Mouse (Mus musculus) megakaryocyte, embryonic 14.5 days (primary cell): ENCODE results near the gene Cdkl5. TPM values are rescaled to one million over a fixed set of nuclear protein-coding genes. Genes with fewer than 3 reads are reported as not detected.
A peak's percentile ranks its signal among the peaks of the same experiment; 100 is the strongest.

Experiments
- H3K27me3 ChIP-seq: replicated peaks from 2 replicates; pipeline ENCODE3; 2012; ENCODE audit warnings: inconsistent platforms
- H3K36me3 ChIP-seq: replicated peaks from 2 replicates; pipeline ENCODE3; 2012; ENCODE audit warnings: low read length, inconsistent platforms, mixed read lengths
- H3K4me1 ChIP-seq: 2 replicates; pipeline ENCODE4 v1.6.1; 2012; ENCODE audit warnings: inconsistent platforms
- H3K4me3 ChIP-seq: replicated peaks from 2 replicates; pipeline ENCODE3; 2012; ENCODE audit warnings: moderate library complexity, mild to moderate bottlenecking, inconsistent platforms
- H3K9me3 ChIP-seq: 2 replicates; pipeline ENCODE4 v1.6.1; 2012; ENCODE audit warnings: inconsistent platforms
- FLI1 ChIP-seq: IDR thresholded peaks from 2 replicates; pipeline ENCODE4 v1.6.1; 2012; ENCODE audit warnings: low read length, inconsistent platforms, mixed read lengths
- GATA1 ChIP-seq: IDR thresholded peaks from 3 replicates; pipeline ENCODE4 v1.6.1; 2012; ENCODE audit warnings: mixed read lengths, low read length, inconsistent platforms, borderline replicate concordance
- polyA plus RNA-seq: library from polyadenylated mRNA; stranded (reverse); fragments of >175 nt; gene quantifications from 2 replicates; pipeline ENCODE4 v1.2.3, GENCODE M21; 2012; ENCODE audit warnings: low replicate concordance; ENCODE audit not compliant: insufficient read depth

Cdkl5 gene
- not detected in 2 replicates for polyA plus RNA-seq

DNA sequence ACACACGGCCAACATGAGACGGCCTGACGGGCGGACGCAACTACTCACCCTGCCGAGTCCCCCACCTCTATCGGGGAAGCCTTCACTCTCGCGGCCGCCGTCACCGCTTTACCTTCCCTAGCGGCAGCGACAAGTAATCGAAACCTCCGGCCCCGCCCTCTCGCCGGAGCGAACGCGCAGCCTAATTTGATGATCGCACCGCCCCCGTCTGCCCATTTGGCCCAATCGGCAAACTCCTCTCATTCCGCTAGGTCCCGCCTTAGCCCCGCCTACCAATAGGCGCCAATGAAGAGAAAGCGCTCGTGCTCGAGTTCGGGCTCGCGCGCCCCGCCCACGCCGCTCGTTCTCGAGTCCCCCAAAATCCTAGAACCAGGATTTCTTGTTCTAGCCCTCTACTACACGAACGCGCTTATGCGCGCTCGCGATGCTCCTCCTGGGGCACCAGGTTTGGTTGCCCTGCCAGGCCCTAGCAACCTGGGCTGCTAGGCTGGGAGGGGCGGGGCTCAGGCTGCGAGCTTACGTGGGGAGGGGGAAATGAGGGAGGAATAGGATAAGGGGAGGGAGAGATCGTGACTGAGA lies at the start of gene Cdkl5:
Gene Cdkl5, minus strand, starts transcription at position 162 of the 579 bp plus-strand sequence.
- Histone ChIP-seq H3K27me3 (peaks cover 20% of the 10 kb centered on the region), H3K4me1 (no peaks in the 10 kb centered on the region), H3K4me3 (peak within 1 kb of the TSS; percentile 94), H3K9me3 (0 out of 2 replicates have a peak, but pooled peaks cover 4% of the 10 kb centered on the region), H3K36me3 (no peaks in the 10 kb centered on the region)
- TF ChIP-seq GATA1: no peak
- no peak for TF ChIP-seq FLI1

GRCm38 (mm10) chrX:161033235-161033803 lies 38.8 kb upstream of the Cdkl5 start:
- H3K4me1 ChIP-seq: no peaks in the 10 kb centered on the region
- TF ChIP-seq GATA1 (no peak), FLI1 (no peak)

GRCm38 (mm10) chrX:161032423-161032822 lies 37.9 kb upstream of the Cdkl5 start:
- no peak for TF ChIP-seq GATA1
- TF ChIP-seq FLI1: no peak
- H3K4me3 ChIP-seq: no peak overlapping the region
- peaks cover 8% of the 10 kb centered on the region for H3K27me3 ChIP-seq
- no peaks in the 10 kb centered on the region for H3K9me3 ChIP-seq
- H3K36me3 ChIP-seq: no peaks in the 10 kb centered on the region
- no peaks in the 10 kb centered on the region for H3K4me1 ChIP-seq

More at GRCm38 (mm10) chrX:161033235-161033803, 38.8 kb upstream of the Cdkl5 start:
- H3K9me3 ChIP-seq: no peaks in the 10 kb centered on the region
- peaks cover 8% of the 10 kb centered on the region for H3K27me3 ChIP-seq
- no peak overlapping the region for H3K4me3 ChIP-seq
- no peaks in the 10 kb centered on the region for H3K36me3 ChIP-seq

DNA sequence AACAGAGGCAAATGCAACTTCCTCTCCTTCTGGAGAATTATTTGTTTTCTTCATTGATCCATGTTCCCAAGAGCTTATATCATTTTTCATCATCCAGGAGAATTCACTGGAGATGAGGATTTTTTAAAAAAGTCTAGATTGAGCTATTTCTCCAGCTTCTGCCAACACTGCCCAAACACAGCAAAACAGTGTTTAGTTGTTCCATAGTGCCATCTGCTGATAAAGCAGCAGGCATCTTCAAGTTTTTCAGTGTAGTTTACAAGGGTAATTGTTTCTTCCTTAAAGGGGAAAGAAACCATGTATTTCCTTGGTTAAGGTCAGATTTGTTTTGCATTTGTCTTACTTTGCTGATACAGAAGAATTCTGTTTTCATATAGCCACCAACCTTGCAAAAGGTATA lies 35.7 kb upstream of the Cdkl5 start:
- Histone ChIP-seq H3K9me3 (no peaks in the 10 kb centered on the region), H3K4me1 (no peaks in the 10 kb centered on the region), H3K4me3 (no peak overlapping the region), H3K27me3 (peaks cover 9% of the 10 kb centered on the region), H3K36me3 (no peaks in the 10 kb centered on the region)
- no peak for TF ChIP-seq FLI1
- no peak for TF ChIP-seq GATA1

DNA sequence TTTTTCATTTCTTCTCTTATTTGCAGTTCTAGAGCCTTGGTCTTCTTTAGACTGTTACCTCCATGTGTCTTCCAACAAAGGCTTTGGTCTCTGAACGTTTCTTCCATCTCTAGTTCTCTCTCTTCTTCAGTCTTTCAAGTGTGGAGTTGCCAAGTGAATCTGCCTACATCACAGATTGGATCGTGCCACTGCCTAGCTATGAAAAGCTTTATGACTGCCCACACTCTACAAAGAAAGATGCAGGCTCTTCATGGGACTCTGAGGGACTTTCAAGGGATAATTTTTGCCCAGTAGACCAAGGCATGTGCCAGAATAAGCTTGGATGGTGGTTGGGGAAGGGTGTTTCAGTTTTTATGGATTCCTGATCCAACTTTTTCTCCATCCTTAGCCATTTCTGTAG lies 30.0 kb upstream of the Cdkl5 start:
- no peaks in the 10 kb centered on the region for H3K9me3 ChIP-seq
- peaks cover 11% of the 10 kb centered on the region for H3K27me3 ChIP-seq
- H3K4me1 ChIP-seq: no peaks in the 10 kb centered on the region
- no peaks in the 10 kb centered on the region for H3K36me3 ChIP-seq
- no peak overlapping the region for H3K4me3 ChIP-seq
- TF ChIP-seq FLI1 (no peak), GATA1 (no peak)

- no peak for TF ChIP-seq FLI1
- no peak for TF ChIP-seq GATA1
- Histone ChIP-seq H3K9me3 (no peaks in the 10 kb centered on the region), H3K27me3 (peaks cover 13% of the 10 kb centered on the region), H3K4me3 (no peak overlapping the region), H3K36me3 (no peaks in the 10 kb centered on the region), H3K4me1 (no peaks in the 10 kb centered on the region)
Observed at GRCm38 (mm10) chrX:161021548-161021947, 27.0 kb upstream of the Cdkl5 start.

DNA sequence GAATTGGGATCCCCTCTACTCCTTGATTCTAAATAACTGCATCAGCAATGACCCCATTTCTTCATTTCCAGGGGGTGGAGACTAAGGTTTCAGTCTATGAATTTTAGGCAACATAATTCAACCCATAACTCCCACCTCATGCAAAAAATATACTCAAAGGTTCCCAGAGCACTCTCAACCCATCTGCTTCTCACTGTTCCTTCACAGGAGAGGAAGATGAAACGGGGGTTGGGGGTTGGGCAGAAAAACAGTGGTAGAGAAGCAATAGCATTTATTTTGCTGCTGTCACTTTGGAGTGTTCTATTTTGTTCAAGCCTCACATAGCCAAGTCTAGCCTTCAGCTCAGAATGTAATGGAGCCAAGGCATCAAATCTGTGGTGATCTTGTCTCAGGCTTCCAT lies 23.7 kb upstream of the Cdkl5 start:
- Histone ChIP-seq H3K4me3 (no peak overlapping the region), H3K9me3 (no peaks in the 10 kb centered on the region), H3K4me1 (no peaks in the 10 kb centered on the region), H3K36me3 (no peaks in the 10 kb centered on the region), H3K27me3 (peaks cover 9% of the 10 kb centered on the region)
- TF ChIP-seq GATA1 (no peak), FLI1 (no peak)

DNA sequence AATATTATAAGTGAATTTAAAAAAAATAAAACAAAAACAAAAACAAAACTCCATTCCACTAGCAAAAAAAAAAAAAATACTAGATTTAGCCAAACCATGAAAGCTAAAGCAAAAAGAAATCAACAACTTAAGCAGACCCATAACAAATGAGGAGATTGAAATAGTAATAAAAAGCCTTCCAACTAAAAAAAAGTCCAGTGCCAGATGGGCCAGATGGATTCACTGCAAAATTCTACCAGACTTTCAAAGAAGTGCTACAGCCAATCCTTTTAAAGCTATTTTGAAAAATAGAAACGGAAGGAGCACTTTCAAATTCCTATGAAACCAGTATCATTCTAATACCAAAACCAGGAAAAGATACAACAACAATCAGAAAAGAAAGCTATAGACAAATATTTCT lies 11.8 kb upstream of the Cdkl5 start:
- H3K36me3 ChIP-seq: no peaks in the 10 kb centered on the region
- H3K27me3 ChIP-seq: peaks cover 12% of the 10 kb centered on the region
- TF ChIP-seq FLI1: no peak
- no peak for TF ChIP-seq GATA1
- H3K9me3 ChIP-seq: peaks cover 6% of the 10 kb centered on the region
- H3K4me3 ChIP-seq: no peak overlapping the region
- H3K4me1 ChIP-seq: no peaks in the 10 kb centered on the region

DNA sequence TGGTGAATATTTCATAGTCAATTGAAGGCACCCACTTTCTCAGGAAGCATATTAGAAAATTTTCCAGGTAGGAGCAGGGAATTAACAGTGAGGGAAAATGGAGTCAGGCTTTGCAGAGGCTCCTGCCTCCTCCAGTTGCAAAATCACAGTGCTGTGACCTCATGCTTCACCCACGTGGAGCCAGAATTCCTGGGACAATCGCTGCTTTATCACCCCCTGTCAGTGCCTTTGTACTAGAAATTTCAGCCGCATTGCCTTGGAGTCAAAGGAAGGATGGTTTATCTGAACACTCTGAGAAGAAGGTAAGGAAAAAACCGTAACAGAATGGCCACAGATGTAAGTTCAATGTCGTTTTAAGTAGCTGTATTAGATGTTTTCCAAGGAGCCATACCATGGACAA lies 1.5 kb upstream of the Cdkl5 start:
- H3K36me3 ChIP-seq: no peaks in the 10 kb centered on the region
- TF ChIP-seq FLI1 (no peak), GATA1 (no peak)
- H3K9me3 ChIP-seq: 0 out of 2 replicates have a peak, but pooled peaks cover 4% of the 10 kb centered on the region
- peaks cover 20% of the 10 kb centered on the region for H3K27me3 ChIP-seq
- H3K4me1 ChIP-seq: no peaks in the 10 kb centered on the region
- H3K4me3 ChIP-seq: no peak overlapping the region

- no peak for TF ChIP-seq GATA1
- Histone ChIP-seq H3K9me3 (0 out of 2 replicates have a peak, but pooled peaks cover 4% of the 10 kb centered on the region), H3K36me3 (no peaks in the 10 kb centered on the region), H3K4me1 (no peaks in the 10 kb centered on the region), H3K4me3 (peak overlapping the region; percentile 94), H3K27me3 (peaks cover 20% of the 10 kb centered on the region)
Observed at GRCm38 (mm10) chrX:160995131-160995667, 695 bp upstream of the Cdkl5 start.
